Mouse (Mus musculus): ENCODE data around the gene H6pd. TPM values are rescaled to one million over a fixed set of nuclear protein-coding genes. Genes with fewer than 3 reads are reported as not detected.
A peak's percentile ranks its signal among the peaks of the same experiment; 100 is the strongest.

The H6pd gene
- polyA plus RNA-seq, 1 experiment from 2014 or later = 14.7 TPM

- WGBS = under 1% methylated on average over 39 of the region's 51 CpGs
- ATAC-seq (ENCODE audit: low read depth) (peak; percentile 93), DNase-seq (ENCODE audit: low spot score) (peak; percentile 97)
- Histone ChIP-seq H3K36me3 (ENCODE audit: control insufficient read depth, insufficient read depth, low read length) (no peaks in the 10 kb centered on the region), H3K4me3 (ENCODE audit: low read depth, low read length) (peak within 1 kb of the TSS; percentile 73), H3K4me1 (ENCODE audit: control insufficient read depth, insufficient read depth, low read length) (peaks cover 12% of the 10 kb centered on the region; the same call in 1 of the 2 replicates), H3K27me3 (replicated peaks; ENCODE audit: control insufficient read depth, insufficient read depth, low read length) (peaks cover 14% of the 10 kb centered on the region), H3K4me2 (ENCODE audit: low read depth, low read length) (peak within 1 kb of the TSS; percentile 90), H3K9ac (ENCODE audit: low read depth, low read length) (peak within 1 kb of the TSS; percentile 78), H3K9me3 (ENCODE audit: control insufficient read depth, low read length) (no peaks in the 10 kb centered on the region), H3K27ac (replicated peaks; ENCODE audit: low read depth, low read length) (peak within 1 kb of the TSS; percentile 74)
Measured at GRCm38 (mm10) chr4:149954893-149955439, 53.9 kb downstream of the H6pd start, which contains the start of gene Spsb1. Gene Spsb1 (minus strand): TSS chr4:149955043.

- Histone ChIP-seq H3K27me3 (replicated peaks; ENCODE audit: control insufficient read depth, insufficient read depth, low read length) (peaks cover 14% of the 10 kb centered on the region), H3K9me3 (ENCODE audit: control insufficient read depth, low read length) (no peaks in the 10 kb centered on the region), H3K4me2 (ENCODE audit: low read depth, low read length) (peak overlapping the region; percentile 90), H3K4me1 (ENCODE audit: control insufficient read depth, insufficient read depth, low read length) (peaks cover 12% of the 10 kb centered on the region; the same call in 1 of the 2 replicates), H3K9ac (ENCODE audit: low read depth, low read length) (peak overlapping the region; percentile 78), H3K27ac (replicated peaks; ENCODE audit: low read depth, low read length) (peak overlapping the region; percentile 74), H3K4me3 (ENCODE audit: low read depth, low read length) (peak overlapping the region; percentile 73), H3K36me3 (ENCODE audit: control insufficient read depth, insufficient read depth, low read length) (no peaks in the 10 kb centered on the region)
- DNase-seq (ENCODE audit: low spot score) = no peak
- no peak for ATAC-seq (ENCODE audit: low read depth)
- 3% methylated on average over 32 of the region's 32 CpGs for WGBS
Measured at GRCm38 (mm10) chr4:149953621-149954481, 55.0 kb downstream of the H6pd start.

GRCm38 (mm10) chr4:149952201-149952600, 56.6 kb downstream of the H6pd start:
- ATAC-seq (ENCODE audit: low read depth) = no peak
- Histone ChIP-seq H3K4me1 (ENCODE audit: control insufficient read depth, insufficient read depth, low read length) (peaks cover 18% of the 10 kb centered on the region; the same call in 1 of the 2 replicates), H3K27me3 (replicated peaks; ENCODE audit: control insufficient read depth, insufficient read depth, low read length) (peaks cover 14% of the 10 kb centered on the region), H3K27ac (replicated peaks; ENCODE audit: low read depth, low read length) (no peak overlapping the region), H3K4me3 (ENCODE audit: low read depth, low read length) (no peak overlapping the region), H3K36me3 (ENCODE audit: control insufficient read depth, insufficient read depth, low read length) (no peaks in the 10 kb centered on the region), H3K4me2 (ENCODE audit: low read depth, low read length) (no peak overlapping the region), H3K9ac (ENCODE audit: low read depth, low read length) (no peak overlapping the region), H3K9me3 (ENCODE audit: control insufficient read depth, low read length) (no peaks in the 10 kb centered on the region)
- 90% methylated on average over 9 of the region's 9 CpGs for WGBS
- no peak for DNase-seq (ENCODE audit: low spot score)

- Histone ChIP-seq H3K27me3 (replicated peaks; ENCODE audit: control insufficient read depth, insufficient read depth, low read length) (peaks cover 8% of the 10 kb centered on the region), H3K36me3 (ENCODE audit: control insufficient read depth, insufficient read depth, low read length) (no peaks in the 10 kb centered on the region), H3K4me3 (ENCODE audit: low read depth, low read length) (no peak overlapping the region), H3K4me2 (ENCODE audit: low read depth, low read length) (no peak overlapping the region), H3K4me1 (ENCODE audit: control insufficient read depth, insufficient read depth, low read length) (peaks cover 26% of the 10 kb centered on the region), H3K9me3 (ENCODE audit: control insufficient read depth, low read length) (no peaks in the 10 kb centered on the region), H3K27ac (replicated peaks; ENCODE audit: low read depth, low read length) (no peak overlapping the region), H3K9ac (ENCODE audit: low read depth, low read length) (no peak overlapping the region)
- no peak for DNase-seq (ENCODE audit: low spot score)
- ATAC-seq (ENCODE audit: low read depth) = no peak
- 87% methylated on average over 11 of the region's 13 CpGs for WGBS
Measured at GRCm38 (mm10) chr4:149951201-149951600, 57.6 kb downstream of the H6pd start.

- Histone ChIP-seq H3K27me3 (replicated peaks; ENCODE audit: control insufficient read depth, insufficient read depth, low read length) (no peaks in the 10 kb centered on the region), H3K9me3 (ENCODE audit: control insufficient read depth, low read length) (no peaks in the 10 kb centered on the region), H3K9ac (ENCODE audit: low read depth, low read length) (no peak overlapping the region), H3K27ac (replicated peaks; ENCODE audit: low read depth, low read length) (no peak overlapping the region), H3K4me3 (ENCODE audit: low read depth, low read length) (no peak overlapping the region), H3K4me2 (ENCODE audit: low read depth, low read length) (no peak overlapping the region), H3K4me1 (ENCODE audit: control insufficient read depth, insufficient read depth, low read length) (peaks cover 37% of the 10 kb centered on the region), H3K36me3 (ENCODE audit: control insufficient read depth, insufficient read depth, low read length) (no peaks in the 10 kb centered on the region)
- WGBS = 56% methylated on average over 13 of the region's 13 CpGs
- no peak for DNase-seq (ENCODE audit: low spot score)
- no peak for ATAC-seq (ENCODE audit: low read depth)
Measured at GRCm38 (mm10) chr4:149949691-149950090, 59.1 kb downstream of the H6pd start.

- Histone ChIP-seq H3K9me3 (ENCODE audit: control insufficient read depth, low read length) (no peaks in the 10 kb centered on the region), H3K27me3 (replicated peaks; ENCODE audit: control insufficient read depth, insufficient read depth, low read length) (no peaks in the 10 kb centered on the region), H3K4me3 (ENCODE audit: low read depth, low read length) (no peak overlapping the region), H3K9ac (ENCODE audit: low read depth, low read length) (no peak overlapping the region), H3K4me2 (ENCODE audit: low read depth, low read length) (no peak overlapping the region), H3K27ac (replicated peaks; ENCODE audit: low read depth, low read length) (no peak overlapping the region), H3K36me3 (ENCODE audit: control insufficient read depth, insufficient read depth, low read length) (no peaks in the 10 kb centered on the region), H3K4me1 (ENCODE audit: control insufficient read depth, insufficient read depth, low read length) (peaks cover 46% of the 10 kb centered on the region)
- ATAC-seq (ENCODE audit: low read depth) (no peak), DNase-seq (ENCODE audit: low spot score) (no peak)
- WGBS = 74% methylated on average over 5 of the region's 5 CpGs
Measured at GRCm38 (mm10) chr4:149948119-149948518, 60.7 kb downstream of the H6pd start.

GRCm38 (mm10) chr4:149947396-149947795, 61.4 kb downstream of the H6pd start:
- Histone ChIP-seq H3K27me3 (replicated peaks; ENCODE audit: control insufficient read depth, insufficient read depth, low read length) (no peaks in the 10 kb centered on the region), H3K9ac (ENCODE audit: low read depth, low read length) (no peak overlapping the region), H3K4me3 (ENCODE audit: low read depth, low read length) (no peak overlapping the region), H3K36me3 (ENCODE audit: control insufficient read depth, insufficient read depth, low read length) (no peaks in the 10 kb centered on the region), H3K27ac (replicated peaks; ENCODE audit: low read depth, low read length) (no peak overlapping the region), H3K9me3 (ENCODE audit: control insufficient read depth, low read length) (no peaks in the 10 kb centered on the region), H3K4me2 (ENCODE audit: low read depth, low read length) (no peak overlapping the region), H3K4me1 (ENCODE audit: control insufficient read depth, insufficient read depth, low read length) (peaks cover 47% of the 10 kb centered on the region)
- DNase-seq (ENCODE audit: low spot score) = no peak
- 86% methylated on average over 5 of the region's 5 CpGs for WGBS
- ATAC-seq (ENCODE audit: low read depth) = no peak

- DNase-seq (ENCODE audit: low spot score) = no peak
- peak; percentile 51; the same call in 1 of the 2 replicates for ATAC-seq (ENCODE audit: low read depth)
- Histone ChIP-seq H3K9me3 (ENCODE audit: control insufficient read depth, low read length) (no peaks in the 10 kb centered on the region), H3K27me3 (replicated peaks; ENCODE audit: control insufficient read depth, insufficient read depth, low read length) (no peaks in the 10 kb centered on the region), H3K36me3 (ENCODE audit: control insufficient read depth, insufficient read depth, low read length) (no peaks in the 10 kb centered on the region), H3K27ac (replicated peaks; ENCODE audit: low read depth, low read length) (no peak overlapping the region), H3K4me2 (ENCODE audit: low read depth, low read length) (0 out of 2 replicates have a peak overlapping the region, but pooled peaks have one; percentile 5), H3K9ac (ENCODE audit: low read depth, low read length) (no peak overlapping the region), H3K4me1 (ENCODE audit: control insufficient read depth, insufficient read depth, low read length) (peaks cover 47% of the 10 kb centered on the region), H3K4me3 (ENCODE audit: low read depth, low read length) (no peak overlapping the region)
- 23% methylated on average over 9 of the region's 9 CpGs for WGBS
Measured at GRCm38 (mm10) chr4:149945194-149945593, 63.6 kb downstream of the H6pd start.
